Mouse (Mus musculus) adrenal gland, postnatal 36 days (tissue): ENCODE results near the gene Izumo1r. TPM values are rescaled to one million over a fixed set of nuclear protein-coding genes. Genes with fewer than 3 reads are reported as not detected.

ENCODE experiments used
- DNase-seq, 2 experiments: peaks; one replicate each; pipeline ENCODE4 v3.0.0; 2021; ENCODE audit warnings: mixed read lengths in 1 of 2
- total RNA-seq, 2 experiments: library from RNA; stranded (reverse); gene quantifications; 2 replicates each; pipeline ENCODE4 v1.2.3; 2021

The Izumo1r gene
- total RNA-seq, 2 experiments from 2014 or later, result not detected

DNA sequence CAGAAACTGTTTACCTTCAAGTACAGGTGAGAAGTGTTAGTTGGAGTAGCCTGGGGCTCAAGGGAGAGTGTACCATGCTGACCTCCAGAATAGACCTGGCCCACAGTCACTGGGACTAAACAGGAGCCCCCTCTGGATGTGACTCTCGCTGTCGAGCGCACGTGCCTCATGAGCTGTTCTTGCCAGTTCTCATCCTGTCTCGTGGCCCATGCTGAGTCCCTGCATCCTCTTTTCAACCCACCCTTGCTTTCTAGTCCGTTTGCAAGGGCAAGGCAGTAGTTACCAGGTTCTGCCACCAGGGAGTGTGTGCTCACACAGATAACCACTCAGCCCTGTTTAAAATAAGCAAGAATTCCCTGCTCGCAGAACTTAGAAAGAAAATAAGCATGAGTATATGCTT is 36.8 kb downstream of the Izumo1r start:
- peak; percentile 44 to 60 for DNase-seq

DNA sequence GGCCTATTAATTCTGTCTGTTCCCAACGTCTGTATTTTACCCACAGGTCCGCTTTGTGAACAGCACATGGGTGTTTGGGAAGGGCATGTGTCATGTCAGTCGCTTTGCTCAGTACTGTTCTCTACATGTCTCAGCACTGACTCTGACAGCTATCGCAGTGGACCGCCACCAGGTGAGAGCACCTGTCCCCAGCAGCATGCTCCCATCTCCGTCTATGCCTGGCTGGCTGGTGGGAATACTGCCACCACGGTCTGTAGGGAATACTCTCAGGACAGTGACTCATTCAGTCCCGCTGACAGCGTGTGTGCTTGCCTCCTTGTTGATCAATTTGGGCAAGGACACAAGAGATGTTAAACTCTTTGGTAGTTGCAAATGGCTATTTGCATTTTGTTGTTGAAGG is 39.0 kb downstream of the Izumo1r start:
- no peak for DNase-seq

DNA sequence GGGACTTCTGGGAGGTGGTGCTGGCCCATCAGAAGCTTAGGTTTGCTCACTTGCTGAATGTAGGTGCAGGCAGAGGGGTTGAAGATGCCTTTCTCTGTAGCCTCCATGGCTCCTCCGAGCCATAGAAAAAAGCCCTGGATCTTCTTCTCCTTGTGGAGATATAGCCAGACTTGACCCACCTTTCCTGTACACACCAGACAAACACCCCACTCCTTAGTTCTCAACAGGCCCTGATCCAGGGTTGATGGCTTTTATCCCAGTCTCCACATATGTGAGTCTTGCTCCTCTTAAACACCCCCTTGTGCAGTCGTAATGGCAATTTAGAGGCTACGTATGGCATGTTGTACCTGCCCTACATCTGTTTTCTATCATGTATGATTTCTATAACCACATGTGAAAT is 40.6 kb downstream of the Izumo1r start:
- no peak for DNase-seq

DNA sequence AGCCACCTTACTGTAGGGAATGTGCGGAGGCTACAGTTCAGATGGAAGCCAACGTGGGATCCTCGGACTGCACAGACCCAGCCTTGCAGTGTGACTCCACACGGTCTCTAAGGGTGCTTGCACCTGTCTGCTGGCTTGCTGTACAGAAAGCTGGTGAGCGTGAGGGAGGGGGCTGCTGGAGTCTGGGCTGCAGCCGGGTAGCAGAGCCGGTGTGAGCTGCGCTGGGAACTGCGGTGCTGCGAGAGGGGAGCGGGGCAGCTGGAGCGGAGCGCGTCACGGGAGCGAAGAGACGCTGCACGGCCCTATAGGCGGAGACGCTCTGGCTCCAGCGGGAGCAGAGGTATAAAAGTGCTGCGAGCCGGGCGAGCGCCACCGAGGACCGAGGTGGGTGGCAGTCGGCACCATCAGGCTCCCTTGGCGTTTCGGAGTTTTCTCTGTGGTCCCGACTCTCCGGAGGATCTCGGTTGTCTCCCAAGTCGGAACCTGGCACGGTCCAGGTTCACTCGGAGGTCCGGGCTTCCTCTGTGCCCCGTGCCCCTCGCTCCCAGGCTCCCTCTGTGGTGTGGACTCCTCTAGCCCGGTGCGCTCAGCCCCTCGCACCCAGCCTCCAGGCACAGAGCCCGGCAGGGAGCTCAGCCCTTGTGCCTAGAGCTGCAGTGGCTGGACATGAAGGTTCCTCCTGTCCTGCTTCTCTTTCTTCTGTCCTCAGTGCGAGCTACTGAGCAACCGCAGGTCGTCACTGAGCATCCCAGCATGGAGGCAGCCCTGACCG is 43.7 kb downstream of the Izumo1r start, which contains the start of gene Gpr83:
Gene Gpr83, plus strand, starts transcription at position 343 of the 772 bp plus-strand sequence.
- DNase-seq, result peak; percentile 29 to 30

DNA sequence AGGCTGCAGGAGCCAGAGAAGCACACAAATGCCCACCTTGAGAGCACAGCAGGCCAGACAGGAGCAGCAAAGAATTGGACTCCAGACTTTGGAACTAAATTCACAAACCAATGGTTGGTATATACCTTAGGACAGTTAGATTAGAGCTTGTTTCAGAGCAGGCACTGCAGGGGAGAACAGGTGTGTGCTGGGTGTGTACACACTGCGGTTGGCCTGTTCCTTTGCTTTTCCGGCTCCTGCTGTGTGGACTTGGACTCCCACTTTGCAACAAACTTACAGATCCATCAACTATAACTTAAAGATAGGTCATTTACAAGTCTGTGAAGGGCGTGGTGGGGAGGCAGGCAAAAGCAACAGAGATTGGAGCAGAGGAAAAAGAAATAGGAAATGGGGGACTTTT is 45.0 kb downstream of the Izumo1r start:
- no peak for DNase-seq

DNA sequence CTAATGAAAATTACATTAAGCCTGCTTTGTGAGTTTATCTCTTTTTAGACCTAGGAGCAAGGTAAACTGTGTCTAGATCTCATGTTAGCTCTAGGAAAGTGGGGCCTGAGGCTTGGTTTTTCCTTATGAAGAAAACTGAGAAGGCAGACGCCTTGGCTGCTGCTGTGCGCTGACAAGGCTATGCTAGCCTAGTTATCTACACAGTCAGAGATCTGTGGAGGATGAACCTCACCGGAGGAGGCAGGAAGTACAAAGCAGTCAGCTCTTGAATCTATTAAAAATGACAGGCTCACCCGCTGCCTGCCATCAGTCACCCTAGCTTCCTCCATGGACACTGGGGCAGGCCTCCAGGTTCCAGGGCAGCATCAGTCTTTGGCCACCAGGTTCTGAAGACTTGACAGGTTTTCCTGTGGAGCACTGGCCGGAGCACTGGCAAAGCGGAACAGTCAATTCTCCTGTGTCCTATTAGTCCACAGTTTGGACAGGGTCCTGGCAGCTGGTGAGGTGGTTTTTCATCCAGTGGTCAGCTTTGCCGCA is 45.5 kb downstream of the Izumo1r start:
- DNase-seq, result no peak

DNA sequence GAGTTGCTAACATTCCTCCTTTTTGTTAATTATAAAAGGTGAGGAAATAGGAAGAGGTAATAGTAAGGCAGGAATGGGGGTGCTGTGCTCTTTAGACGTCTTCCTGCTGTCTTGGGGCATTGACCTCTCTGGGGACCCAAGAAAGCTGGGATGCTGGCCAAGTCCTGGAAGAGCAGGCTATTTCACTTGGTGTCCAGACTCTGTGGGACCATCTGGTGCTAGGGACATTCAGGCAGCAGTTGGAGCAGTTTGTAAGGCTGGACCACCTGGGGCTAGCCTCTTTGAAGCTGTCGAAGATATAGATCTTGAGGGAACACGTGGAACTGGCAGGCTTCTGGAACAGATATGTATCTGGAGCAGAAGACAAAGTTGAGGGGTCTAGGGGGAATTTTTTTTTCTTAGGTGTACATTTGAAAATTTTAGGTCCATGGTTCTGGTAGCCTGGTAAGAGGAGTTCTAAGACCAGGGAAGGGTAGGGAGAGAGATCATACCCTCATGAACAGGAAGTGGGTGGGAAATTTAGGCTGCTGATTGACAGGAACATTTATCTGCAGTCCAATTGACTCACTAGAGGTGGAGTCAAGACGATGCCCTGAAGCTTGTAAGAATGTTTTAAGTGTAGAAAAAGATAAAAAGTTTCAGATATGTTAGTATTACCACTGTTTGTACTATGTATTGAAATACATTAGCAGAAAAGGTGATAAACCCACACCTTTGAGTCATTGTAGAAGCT is 46.7 kb downstream of the Izumo1r start:
- DNase-seq, result no peak

DNA sequence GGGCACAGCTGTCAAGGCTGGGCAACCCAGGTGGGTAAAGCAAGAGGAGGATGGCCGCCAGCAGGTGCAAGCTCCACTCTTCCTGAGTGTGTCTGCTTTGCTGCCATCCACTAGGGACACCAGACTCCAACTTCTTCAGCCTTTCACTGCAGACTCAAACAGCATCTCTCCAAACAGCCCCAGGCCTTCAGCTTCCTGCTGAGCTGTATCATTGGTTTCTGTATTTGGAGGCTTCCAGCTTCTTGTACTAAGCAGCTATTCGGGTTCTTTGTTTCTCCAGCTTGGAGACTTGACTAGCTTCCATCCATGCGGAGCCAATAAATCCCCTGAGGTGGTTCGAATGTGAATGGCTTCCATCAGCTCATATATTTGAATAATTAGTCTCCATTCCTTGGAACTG is 49.2 kb downstream of the Izumo1r start:
- no peak for DNase-seq

DNA sequence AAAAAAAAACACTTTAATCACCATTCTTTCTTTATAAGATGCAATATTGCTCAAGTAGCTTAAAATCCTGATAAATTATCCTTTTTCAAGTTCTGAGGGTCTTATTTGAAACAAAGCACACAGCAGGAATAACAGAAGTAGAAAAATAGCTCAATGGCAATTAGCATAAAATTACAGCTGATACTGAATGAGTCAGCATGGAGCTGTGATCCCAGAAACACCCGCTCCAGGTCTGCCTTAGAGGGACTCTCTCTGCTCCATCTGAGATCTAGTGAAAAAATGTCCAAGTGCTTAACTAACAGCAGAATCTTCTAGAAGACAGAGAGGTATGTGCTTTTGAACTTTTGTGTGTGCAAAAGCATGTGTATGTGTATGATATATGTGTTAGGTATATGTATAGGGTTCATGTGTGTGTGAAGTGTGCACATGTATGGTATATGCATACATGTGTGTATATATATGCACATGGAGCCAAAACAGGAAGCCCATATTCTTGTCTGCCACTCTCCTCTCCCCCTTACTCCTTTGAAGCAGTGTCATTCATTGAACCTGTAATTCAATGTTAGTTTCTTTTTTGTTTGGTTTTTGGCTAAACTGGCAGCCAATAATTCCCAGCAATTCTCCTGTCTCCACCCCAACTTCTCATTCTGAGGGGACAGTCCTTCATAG is 55.3 kb downstream of the Izumo1r start:
- no peak for DNase-seq

DNA sequence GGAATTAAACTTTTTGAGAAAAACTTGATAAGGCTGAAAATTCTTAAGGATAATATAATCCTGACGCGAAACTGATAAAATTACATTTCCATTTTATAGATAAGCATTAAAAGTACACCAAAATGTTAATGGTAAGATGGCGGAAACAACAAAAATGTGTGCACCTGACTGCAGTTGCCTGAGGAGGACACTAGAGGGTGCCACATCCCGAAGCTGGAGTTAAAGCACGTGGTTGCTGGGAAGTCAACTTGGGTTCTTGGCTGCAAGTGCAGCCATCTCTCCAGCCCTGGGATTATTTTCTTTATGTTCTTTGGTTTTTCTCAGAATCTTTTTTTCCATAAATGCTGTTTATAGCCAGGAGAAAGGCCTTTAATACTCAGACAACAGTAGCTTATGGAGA is 57.3 kb downstream of the Izumo1r start:
- peak in 1 of 2 experiments; percentile 15 for DNase-seq

DNA sequence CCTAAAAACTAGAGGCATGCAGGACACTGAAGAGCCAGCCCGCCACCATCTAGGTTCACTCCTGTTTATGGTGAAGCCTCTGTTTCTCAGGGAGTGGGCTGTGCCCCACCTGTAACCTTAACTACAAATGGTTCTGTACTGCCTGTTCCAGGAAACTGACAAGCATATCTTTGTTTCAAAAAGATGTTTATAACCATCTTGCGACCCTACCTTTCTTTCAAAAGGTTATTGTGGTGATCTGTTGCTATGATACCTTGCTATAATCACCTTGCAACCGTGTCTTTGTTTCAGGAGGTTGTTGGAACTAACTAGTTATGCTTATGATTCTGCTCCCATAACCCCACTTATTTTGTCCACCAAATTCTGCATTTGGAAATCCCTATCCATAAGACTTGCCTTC is 59.8 kb downstream of the Izumo1r start:
- no peak for DNase-seq

DNA sequence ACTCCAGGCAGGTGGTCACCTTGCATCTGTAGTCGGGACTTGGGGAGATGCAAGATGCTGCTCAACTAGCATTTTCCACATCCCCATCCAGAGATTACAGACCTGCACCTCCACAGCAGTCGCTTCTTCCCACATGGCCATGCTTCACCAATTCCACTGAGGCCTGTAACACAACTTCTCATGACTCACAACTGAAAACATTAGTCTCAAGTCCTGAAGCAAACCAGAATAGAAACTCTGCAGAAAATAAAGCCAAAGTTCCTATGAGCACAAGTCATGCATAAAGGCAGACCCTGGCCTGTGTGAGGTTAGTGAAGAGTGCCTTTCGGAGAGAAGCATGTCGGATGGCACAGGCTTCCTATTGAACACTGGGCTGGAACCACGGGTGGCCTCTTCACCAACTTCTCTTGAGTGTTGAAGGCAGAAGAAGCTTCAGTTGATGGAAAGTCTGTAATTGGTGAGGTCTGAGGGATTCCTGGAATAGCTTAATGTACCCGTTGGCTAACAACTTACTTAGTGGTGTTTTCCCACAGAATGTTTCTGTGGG is 60.4 kb downstream of the Izumo1r start:
- no peak for DNase-seq

DNA sequence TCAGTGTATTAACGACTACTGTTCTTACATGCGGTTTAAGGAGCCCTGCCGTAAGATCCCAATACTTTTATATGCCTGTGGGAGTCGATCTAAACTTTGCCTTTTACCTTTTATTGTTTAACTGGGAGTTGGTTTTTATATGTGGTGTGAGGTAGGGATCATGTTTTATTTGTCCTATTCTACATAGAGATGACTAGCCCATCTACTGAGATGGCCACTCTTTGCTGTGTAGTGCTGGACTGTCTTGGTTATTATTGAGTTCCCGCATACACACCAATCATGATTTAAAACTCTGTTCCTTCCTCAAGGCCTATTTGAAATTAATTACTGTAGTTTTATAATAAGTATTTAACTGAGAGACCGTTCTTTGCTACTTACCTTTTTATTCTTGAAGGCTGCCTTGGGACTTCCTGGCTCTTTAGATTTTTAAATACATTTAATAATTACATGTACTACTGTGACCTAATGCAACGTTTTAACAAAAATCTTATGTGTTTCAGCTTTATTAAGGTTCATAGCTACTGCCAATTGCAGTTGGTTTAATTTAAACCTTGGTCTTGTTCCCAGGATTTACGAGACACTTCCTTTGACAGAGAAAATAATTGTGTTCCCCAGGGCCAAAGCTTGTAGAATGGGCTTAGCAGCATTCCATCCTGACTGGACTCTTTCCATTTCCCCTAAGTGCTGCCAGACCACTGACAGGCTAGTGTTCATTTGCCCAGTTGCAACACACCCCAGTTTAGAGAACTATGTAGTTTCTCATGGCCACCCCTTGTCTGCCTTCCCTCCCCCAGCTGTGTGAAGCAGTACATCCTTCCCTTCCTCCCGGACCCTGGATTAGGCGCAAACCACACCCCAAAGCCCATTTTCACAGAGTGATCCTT is 61.6 kb downstream of the Izumo1r start:
- DNase-seq, result peak in 1 of 2 experiments; percentile 13

DNA sequence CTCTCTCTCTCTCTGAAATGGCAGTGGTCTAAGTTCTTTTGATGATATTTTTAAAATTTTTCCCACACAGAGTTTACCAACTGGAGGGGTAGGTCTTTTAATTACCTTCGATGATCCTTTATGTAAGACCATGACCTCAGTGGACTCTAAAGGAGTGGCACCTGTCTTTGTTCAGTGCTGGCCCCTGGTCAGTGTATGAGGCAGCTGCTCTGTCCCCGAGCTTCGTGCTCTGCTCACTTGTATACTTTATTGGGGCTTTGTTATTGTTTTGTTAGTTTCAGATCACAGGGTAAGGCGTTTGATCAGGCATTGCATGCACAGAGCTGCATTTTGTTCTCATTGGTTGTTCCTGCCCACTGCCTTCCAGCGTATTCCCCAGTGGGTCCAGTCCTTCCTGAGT is 63.8 kb downstream of the Izumo1r start:
- no peak for DNase-seq

DNA sequence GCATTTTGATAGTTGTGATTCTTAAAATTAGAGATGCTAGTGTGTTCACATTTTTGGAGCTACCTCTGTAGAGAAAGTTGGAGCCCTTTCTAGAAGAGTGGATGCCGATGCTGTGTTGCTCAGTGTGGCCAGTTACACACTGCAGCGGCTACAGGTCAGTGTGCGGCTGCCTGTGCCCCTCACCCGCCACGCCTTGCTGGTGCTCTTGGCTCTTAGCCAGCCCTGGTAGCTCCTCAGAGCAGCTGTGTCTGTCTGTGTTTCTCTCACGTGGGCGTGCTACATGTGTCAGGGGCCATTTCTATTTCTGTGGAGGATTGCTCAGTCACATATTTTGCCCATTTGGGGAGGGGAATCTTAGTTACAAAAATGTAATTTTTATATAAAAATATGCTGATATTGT is 64.2 kb downstream of the Izumo1r start:
- peak; percentile 12 to 13 for DNase-seq

Other genes with a start within 250 kb of the Izumo1r start
- gene Piwil4, start 163.2 kb downstream of the Izumo1r start, total RNA-seq, result under 1 TPM in 1 of 2 experiments, not detected in 1; 0.20 TPM
- gene Fut4, start 151.6 kb downstream of the Izumo1r start, total RNA-seq, result 1 to 10 TPM; 1.2 TPM
- not detected for gene 1700012B09Rik, start 132.9 kb downstream of the Izumo1r start, total RNA-seq
- 10 to 100 TPM; 18.4 to 21.5 TPM for gene Mre11a, start 119.3 kb downstream of the Izumo1r start, total RNA-seq
- 10 to 100 TPM; 12.2 to 16.0 TPM for gene Ankrd49, start 119.1 kb downstream of the Izumo1r start, total RNA-seq
- not detected for gene Gpr83, start 43.7 kb downstream of the Izumo1r start, total RNA-seq
- 1 to 10 TPM; 8.8 to 9.9 TPM for gene Panx1, start 141.5 kb upstream of the Izumo1r start, total RNA-seq
- 1 to 10 TPM in 1 of 2 experiments, under 1 TPM in 1; 0.89 to 3.0 TPM for gene Hephl1, start 208.2 kb upstream of the Izumo1r start, total RNA-seq